Mouse (Mus musculus) B cell, adult 62 days (primary cell): ENCODE results near the gene Rapgefl1. TPM values are rescaled to one million over a fixed set of nuclear protein-coding genes. Genes with fewer than 3 reads are reported as not detected.

Source experiments
- total RNA-seq: library from RNA; stranded (reverse); gene quantifications from 4 replicates; pipeline ENCODE4 v1.2.4, GENCODE M21; 2023

The Rapgefl1 gene
- 1.4 to 3.0 TPM (median 2.3 TPM) in 4 replicates for total RNA-seq

DNA sequence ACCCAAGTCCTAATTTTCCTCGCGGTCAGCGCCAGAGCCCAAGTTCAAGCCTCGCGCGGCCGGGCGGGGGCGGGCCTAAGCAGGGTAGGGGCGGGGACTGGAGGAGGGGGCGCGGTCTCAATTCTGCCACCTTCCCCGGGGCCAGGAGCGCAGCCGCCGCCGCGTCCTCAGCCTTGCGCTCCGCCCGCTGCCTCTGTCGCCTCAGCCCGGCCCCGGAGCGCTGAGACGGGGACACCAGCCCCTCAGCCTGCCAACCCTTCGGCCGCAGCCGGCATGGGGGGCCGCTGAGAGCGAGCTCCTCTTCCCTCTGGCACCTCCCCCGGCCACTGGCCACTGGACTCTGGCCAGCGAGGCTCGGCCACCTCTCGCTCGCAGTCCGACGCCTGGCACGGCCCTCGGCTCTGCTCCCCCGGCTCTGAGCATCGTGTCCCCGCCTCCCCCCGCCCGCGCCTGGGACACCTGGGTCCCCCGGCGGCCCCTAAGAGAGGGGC, at the start of gene Rapgefl1:
Gene Rapgefl1 (plus strand): TSS at position 135 of the 491 bp plus-strand sequence.

DNA sequence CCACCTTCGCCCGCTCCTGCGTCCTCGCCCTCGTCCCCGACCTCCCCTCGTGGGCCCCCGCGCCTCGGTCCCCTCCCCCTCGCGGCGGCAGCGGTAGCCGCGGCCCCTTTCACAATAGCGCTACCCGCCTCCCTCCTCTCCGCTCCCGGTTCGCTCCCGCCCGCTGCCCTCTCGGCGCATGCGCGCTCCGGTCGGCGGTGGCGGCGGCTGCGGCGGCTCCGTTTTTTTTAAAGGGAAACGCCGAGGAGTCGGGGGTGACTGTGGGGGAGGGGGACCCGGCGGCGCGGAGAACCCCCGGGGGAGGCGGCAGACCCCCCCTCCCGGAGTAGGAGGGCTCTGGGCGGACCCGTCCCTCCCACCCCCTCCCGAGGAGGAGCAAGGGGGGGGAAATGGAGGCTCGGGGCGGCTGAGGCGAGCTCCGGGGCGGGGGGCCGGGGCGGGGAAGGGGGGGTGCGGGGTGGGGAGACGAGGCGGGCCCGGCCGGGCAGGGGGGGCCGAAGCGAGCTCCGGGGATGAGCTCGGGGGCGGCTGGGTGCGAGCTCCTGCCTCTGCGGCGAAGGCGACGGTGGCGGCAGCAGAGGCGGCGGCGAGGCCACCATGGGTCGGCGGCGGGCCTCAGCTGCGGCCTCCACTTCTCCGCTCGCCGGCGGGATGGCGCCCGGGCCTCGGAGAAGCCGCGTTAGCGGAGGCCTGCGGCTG, 41.4 kb upstream of the Rapgefl1 start, which contains the start of gene Msl1:
Gene Msl1 (plus strand): TSS at position 502 of the 699 bp plus-strand sequence.

DNA sequence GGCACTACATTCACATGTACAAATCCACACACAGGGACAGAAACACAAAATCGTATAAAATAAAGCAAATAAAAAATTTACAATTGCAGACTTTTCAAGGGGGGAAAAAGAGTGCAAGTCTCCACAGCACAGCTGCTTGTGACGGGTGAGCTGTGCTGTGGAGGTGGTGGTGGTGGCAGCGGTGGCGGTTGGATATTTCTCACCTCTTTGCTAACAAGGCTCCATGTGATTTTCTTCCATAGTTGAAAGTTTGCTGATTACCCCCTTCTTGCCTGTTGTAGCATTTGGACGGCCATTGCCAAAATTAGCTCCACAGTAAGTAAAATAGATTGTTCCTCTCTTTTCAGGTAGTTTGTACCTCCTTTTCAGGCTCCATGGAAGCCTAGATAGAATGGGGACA, 32.0 kb upstream of the Rapgefl1 start, which contains the start of gene Casc3:
Gene Casc3 (plus strand): TSS at position 301 of the 400 bp plus-strand sequence.

DNA sequence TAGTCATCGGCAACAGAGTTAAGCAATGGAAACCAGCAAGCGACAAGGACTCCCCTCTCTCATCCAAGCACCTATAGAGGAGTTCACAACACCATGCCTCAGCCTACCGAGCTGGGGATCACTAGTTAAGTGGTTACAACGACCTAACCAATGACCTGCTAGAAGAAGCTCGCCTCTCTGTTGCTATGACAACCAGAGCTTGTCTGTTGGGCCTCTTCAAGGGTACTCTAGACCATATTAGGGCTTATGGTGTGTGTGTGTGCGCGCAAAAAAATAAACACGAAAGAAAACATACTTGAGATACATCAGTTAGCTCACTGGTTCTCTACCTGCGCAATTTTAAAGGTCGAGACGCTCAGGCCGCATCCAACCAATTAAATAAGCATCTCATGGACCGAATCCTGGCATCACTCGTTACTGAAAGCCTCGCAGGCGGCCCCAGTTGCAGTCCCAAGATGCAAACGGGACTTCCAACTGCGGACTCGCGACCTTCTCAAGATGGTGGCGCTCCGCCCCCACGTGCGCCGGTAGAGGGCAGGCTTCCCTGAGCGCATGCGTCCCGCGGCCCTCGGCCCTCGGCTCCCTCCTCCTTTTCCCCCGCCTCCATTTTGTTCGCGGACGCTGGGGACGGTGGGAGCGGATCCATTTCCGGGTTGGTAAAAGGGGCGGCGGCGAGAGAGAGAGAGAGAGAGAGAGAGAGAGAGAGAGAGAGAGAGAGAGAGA, 26.6 kb downstream of the Rapgefl1 start, which contains the start of gene Wipf2:
Gene Wipf2 (plus strand): TSS at position 611 of the 723 bp plus-strand sequence.

Other genes with a start within 250 kb of the Rapgefl1 start
- 16.0 to 19.1 TPM (median 17.6 TPM) in 4 replicates for gene Ormdl3, start 249.4 kb upstream of the Rapgefl1 start, total RNA-seq
- not detected in 4 replicates for gene Lrrc3c, start 238.5 kb upstream of the Rapgefl1 start, total RNA-seq
- gene Gm12355, start 211.1 kb upstream of the Rapgefl1 start, total RNA-seq, result 29.4 to 36.1 TPM (median 32.5 TPM) in 4 replicates
- gene Gsdma3, start 210.4 kb upstream of the Rapgefl1 start, total RNA-seq, result 0.37 TPM in 1 of 4 replicates, not detected in the others
- not detected in 4 replicates for gene Gsdma2, start 190.0 kb upstream of the Rapgefl1 start, total RNA-seq
- not detected in 4 replicates for gene Gsdma, start 172.4 kb upstream of the Rapgefl1 start, total RNA-seq
- 70.0 to 78.6 TPM (median 73.2 TPM) in 4 replicates for gene Psmd3, start 154.2 kb upstream of the Rapgefl1 start, total RNA-seq
- gene Csf3, start 135.5 kb upstream of the Rapgefl1 start, total RNA-seq, result not detected in 4 replicates
- 86.9 to 95.7 TPM (median 92.9 TPM) in 4 replicates for gene Med24, start 107.3 kb upstream of the Rapgefl1 start, total RNA-seq
- gene Thra, start 96.1 kb upstream of the Rapgefl1 start, total RNA-seq, result 8.0 to 11.4 TPM (median 10.3 TPM) in 4 replicates
- gene Nr1d1, start 61.5 kb upstream of the Rapgefl1 start, total RNA-seq, result 2.0 to 2.5 TPM (median 2.4 TPM) in 4 replicates
- gene Msl1, start 41.3 kb upstream of the Rapgefl1 start, total RNA-seq, result 124 to 138 TPM (median 127 TPM) in 4 replicates
- gene Casc3, start 31.9 kb upstream of the Rapgefl1 start, total RNA-seq, result 93.8 to 108 TPM (median 96.3 TPM) in 4 replicates
- gene Wipf2, start 26.9 kb downstream of the Rapgefl1 start, total RNA-seq, result 42.7 to 50.1 TPM (median 45.7 TPM) in 4 replicates
- 1.1 to 2.4 TPM (median 1.3 TPM) in 4 replicates for gene Cdc6, start 71.0 kb downstream of the Rapgefl1 start, total RNA-seq
- gene Rara, start 91.0 kb downstream of the Rapgefl1 start, total RNA-seq, result 114 to 123 TPM (median 116 TPM) in 4 replicates
- gene Gjd3, start 146.2 kb downstream of the Rapgefl1 start, total RNA-seq, result not detected in 4 replicates
- gene Top2a, start 187.4 kb downstream of the Rapgefl1 start, total RNA-seq, result 17.7 to 23.4 TPM (median 23.2 TPM) in 4 replicates
- 0.57 to 1.8 TPM (median 0.71 TPM) in 4 replicates for gene Igfbp4, start 204.5 kb downstream of the Rapgefl1 start, total RNA-seq